Mouse (Mus musculus): ENCODE measurements around the gene Ceacam9. TPM values are rescaled to one million over a fixed set of nuclear protein-coding genes. Genes with fewer than 3 reads are reported as not detected.
A peak's percentile ranks its signal among the peaks of the same experiment; 100 is the strongest.

Ceacam9 gene
- total and polyA plus RNA-seq, 2 experiments from 2014 or later = 0.68 TPM; not detected in 1

DNA sequence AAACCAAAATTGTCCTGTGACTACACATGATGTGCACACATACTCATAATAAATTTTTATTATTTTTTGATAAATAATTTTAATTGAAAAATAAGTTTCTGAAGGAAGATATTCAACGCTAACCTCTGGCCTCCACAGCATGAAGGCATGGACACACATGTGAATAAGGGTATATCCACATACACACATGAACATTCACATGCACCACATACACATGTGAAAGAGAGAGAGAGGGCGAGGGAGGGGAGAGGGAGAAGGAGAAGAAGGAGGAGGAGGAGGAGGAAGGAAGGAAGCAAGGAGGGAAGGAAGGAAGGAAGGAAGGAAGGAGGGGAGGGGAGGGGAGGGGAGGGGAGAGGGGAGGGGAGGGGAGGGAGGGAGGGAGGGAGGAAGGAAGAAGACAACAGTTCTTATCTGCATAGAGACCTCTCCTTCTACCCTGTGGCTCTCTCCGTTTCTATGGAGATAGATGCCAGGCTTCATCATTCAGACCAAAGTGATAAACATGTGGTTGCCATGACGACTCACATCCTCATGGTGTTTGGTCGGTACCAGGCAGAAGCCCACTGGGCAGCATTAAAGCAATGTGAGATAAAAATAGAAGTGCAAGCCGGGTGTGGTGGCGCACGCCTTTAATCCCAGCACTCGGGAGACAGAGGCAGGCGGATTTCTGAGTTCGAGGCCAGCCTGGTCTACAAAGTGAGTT lies 37.3 kb downstream of the Ceacam9 start:
- no peaks in the 10 kb centered on the region for H3K27me3 ChIP-seq (ENCODE audit: insufficient read depth, low read length)
- TF ChIP-seq CTCF (IDR thresholded peaks at IDR 0.05; ENCODE audit: low read depth) = no peak
- H3K4me3 ChIP-seq (ENCODE audit: low read length) = no peak overlapping the region
- 45% methylated on average over 10 of the region's 11 CpGs for WGBS
- DNase-seq (ENCODE audit: low spot score) (peak; percentile 80), ATAC-seq (peak; percentile 88)
- no peaks in the 10 kb centered on the region for H3K36me3 ChIP-seq (ENCODE audit: insufficient read depth, low read length)
- H3K27ac ChIP-seq = no peak overlapping the region
- no peak overlapping the region for H3K9ac ChIP-seq (replicated peaks; ENCODE audit: low read length)
- H3K4me1 ChIP-seq (ENCODE audit: insufficient read depth, low read length) = no peaks in the 10 kb centered on the region
- no peak overlapping the region for H3K4me2 ChIP-seq (ENCODE audit: low read depth, low read length)
- H3K9me3 ChIP-seq (ENCODE audit: low read length) = no peaks in the 10 kb centered on the region

DNA sequence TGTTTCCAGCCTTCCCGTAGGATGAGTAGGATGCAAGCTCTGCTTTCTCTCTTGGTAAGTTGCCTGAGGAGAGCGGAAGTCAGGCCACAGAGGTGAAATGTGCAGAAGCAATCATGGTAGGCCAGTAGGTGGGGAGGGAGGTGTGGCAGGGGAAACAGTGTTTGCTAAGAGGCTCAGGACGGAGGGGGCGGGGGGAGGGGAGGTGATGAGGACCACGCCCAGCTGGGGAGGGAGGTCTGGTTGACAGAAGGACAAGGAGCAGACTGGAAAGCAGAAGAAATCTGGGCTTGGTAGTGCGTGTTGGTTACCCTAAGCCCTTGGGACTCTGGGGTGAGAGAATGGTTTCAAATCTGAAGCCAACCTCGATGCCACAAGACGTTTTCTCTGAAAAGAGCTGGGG lies 38.6 kb downstream of the Ceacam9 start:
- WGBS = 35% methylated on average over 8 of the region's 8 CpGs
- no peaks in the 10 kb centered on the region for H3K9me3 ChIP-seq (ENCODE audit: low read length)
- H3K27me3 ChIP-seq (ENCODE audit: insufficient read depth, low read length) = no peaks in the 10 kb centered on the region
- no peak overlapping the region for H3K4me2 ChIP-seq (ENCODE audit: low read depth, low read length)
- H3K4me3 ChIP-seq (ENCODE audit: low read length) = no peak overlapping the region
- TF ChIP-seq CTCF (IDR thresholded peaks at IDR 0.05; ENCODE audit: low read depth) = no peak
- no peak for DNase-seq (ENCODE audit: low spot score)
- ATAC-seq = no peak
- H3K4me1 ChIP-seq (ENCODE audit: insufficient read depth, low read length) = no peaks in the 10 kb centered on the region
- no peaks in the 10 kb centered on the region for H3K36me3 ChIP-seq (ENCODE audit: insufficient read depth, low read length)
- H3K27ac ChIP-seq = no peak overlapping the region
- H3K9ac ChIP-seq (replicated peaks; ENCODE audit: low read length) = no peak overlapping the region

DNA sequence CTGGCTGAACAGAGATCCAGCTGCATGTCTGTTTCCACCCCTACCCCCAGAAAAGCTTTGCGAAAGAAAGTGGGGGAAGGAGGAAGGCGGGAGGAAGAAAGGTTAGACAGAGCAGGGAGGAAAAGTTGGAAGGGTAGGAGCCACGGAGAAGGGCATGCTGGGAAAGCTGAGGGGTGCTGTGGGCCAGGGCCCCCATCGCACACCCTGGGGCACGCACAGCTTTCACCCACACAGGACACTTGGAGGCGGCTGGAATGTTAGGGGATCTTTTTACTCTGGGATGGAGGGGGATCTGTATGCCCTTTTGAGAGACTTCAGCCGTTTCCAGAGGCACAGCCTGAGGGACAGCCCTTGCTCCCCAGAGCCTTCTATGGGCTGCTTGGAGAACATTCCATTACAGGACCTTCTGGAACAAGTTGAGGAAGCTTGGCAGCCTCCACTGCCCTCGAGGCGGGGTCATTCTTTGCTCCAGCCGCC lies 39.3 kb downstream of the Ceacam9 start:
- no peaks in the 10 kb centered on the region for H3K36me3 ChIP-seq (ENCODE audit: insufficient read depth, low read length)
- no peak overlapping the region for H3K9ac ChIP-seq (replicated peaks; ENCODE audit: low read length)
- H3K9me3 ChIP-seq (ENCODE audit: low read length) = no peaks in the 10 kb centered on the region
- no peak overlapping the region for H3K4me2 ChIP-seq (ENCODE audit: low read depth, low read length)
- H3K4me1 ChIP-seq (ENCODE audit: insufficient read depth, low read length) = no peaks in the 10 kb centered on the region
- H3K27me3 ChIP-seq (ENCODE audit: insufficient read depth, low read length) = no peaks in the 10 kb centered on the region
- DNase-seq (ENCODE audit: low spot score) = no peak
- ATAC-seq = no peak
- TF ChIP-seq CTCF (IDR thresholded peaks at IDR 0.05; ENCODE audit: low read depth) = no peak
- H3K27ac ChIP-seq = no peak overlapping the region
- 51% methylated on average over 9 of the region's 10 CpGs for WGBS
- no peak overlapping the region for H3K4me3 ChIP-seq (ENCODE audit: low read length)

DNA sequence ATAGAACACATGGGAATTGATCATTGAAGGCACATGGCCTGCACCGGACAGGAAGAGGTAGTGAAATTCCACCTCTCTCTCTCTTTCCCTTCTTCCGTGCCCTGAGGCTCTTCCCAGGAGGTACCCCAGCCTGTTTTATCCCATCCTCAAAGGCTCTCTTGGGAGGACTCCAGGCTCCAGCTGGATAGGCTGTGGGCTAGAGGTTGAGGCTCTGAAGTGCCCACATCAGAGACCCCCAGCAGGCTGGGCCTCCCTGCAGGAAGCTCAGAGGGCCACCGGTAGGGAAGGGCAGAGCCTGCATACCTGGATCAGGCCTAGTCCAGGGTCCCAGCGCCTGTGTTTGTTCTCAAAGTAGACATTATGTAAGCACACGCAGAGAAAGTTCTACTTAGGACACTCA lies 39.9 kb downstream of the Ceacam9 start:
- TF ChIP-seq CTCF (IDR thresholded peaks at IDR 0.05; ENCODE audit: low read depth) = no peak
- Histone ChIP-seq H3K27ac (peak overlapping the region; percentile 15; the same call in 1 of the 2 replicates), H3K36me3 (ENCODE audit: insufficient read depth, low read length) (no peaks in the 10 kb centered on the region), H3K4me1 (ENCODE audit: insufficient read depth, low read length) (no peaks in the 10 kb centered on the region), H3K4me3 (ENCODE audit: low read length) (no peak overlapping the region), H3K4me2 (ENCODE audit: low read depth, low read length) (no peak overlapping the region), H3K27me3 (ENCODE audit: insufficient read depth, low read length) (no peaks in the 10 kb centered on the region), H3K9ac (replicated peaks; ENCODE audit: low read length) (no peak overlapping the region), H3K9me3 (ENCODE audit: low read length) (no peaks in the 10 kb centered on the region)
- ATAC-seq = no peak
- no peak for DNase-seq (ENCODE audit: low spot score)
- WGBS = 51% methylated on average over 5 of the region's 5 CpGs

DNA sequence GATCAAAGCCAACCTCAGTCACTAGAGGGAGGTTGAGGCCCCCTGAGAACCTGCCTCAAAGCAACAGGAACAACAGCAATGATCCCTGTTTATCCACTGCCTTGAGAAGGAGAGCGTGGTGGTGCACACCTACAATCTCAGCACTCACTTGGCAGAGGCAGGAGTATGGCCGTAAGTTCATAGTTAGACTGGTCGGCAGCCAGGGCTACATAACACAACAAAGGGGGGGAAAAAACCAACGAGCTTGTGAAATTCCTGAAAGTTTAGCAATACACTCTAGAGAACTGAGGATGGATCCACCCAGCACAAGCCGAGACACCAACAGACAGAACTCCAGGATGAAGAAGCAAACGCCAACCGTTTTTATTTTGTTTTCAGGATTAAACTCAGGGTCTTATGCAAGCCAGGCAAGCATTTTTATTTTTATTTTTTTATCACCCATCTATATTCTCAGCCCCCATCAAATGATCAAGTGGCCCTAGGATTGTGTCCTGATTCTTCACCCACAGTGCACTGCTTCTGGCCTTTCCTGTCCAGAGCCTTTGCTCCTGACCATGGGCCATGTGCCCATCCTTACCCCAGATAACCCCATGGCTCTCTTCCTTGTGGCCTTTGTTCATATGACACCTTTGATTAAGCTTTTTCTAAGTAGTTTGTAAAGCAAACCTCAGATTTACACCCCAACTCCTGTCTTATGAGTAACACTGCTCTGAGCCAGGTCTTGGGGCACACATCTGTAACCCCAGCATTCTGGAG lies 41.9 kb downstream of the Ceacam9 start:
- ATAC-seq (no peak), DNase-seq (ENCODE audit: low spot score) (no peak)
- Histone ChIP-seq H3K4me1 (ENCODE audit: insufficient read depth, low read length) (no peaks in the 10 kb centered on the region), H3K27me3 (ENCODE audit: insufficient read depth, low read length) (no peaks in the 10 kb centered on the region), H3K9me3 (ENCODE audit: low read length) (no peaks in the 10 kb centered on the region), H3K4me2 (ENCODE audit: low read depth, low read length) (no peak overlapping the region), H3K27ac (no peak overlapping the region), H3K4me3 (ENCODE audit: low read length) (no peak overlapping the region), H3K36me3 (ENCODE audit: insufficient read depth, low read length) (no peaks in the 10 kb centered on the region), H3K9ac (replicated peaks; ENCODE audit: low read length) (no peak overlapping the region)
- 86% methylated on average over 7 of the region's 7 CpGs for WGBS
- no peak for TF ChIP-seq CTCF (IDR thresholded peaks at IDR 0.05; ENCODE audit: low read depth)

DNA sequence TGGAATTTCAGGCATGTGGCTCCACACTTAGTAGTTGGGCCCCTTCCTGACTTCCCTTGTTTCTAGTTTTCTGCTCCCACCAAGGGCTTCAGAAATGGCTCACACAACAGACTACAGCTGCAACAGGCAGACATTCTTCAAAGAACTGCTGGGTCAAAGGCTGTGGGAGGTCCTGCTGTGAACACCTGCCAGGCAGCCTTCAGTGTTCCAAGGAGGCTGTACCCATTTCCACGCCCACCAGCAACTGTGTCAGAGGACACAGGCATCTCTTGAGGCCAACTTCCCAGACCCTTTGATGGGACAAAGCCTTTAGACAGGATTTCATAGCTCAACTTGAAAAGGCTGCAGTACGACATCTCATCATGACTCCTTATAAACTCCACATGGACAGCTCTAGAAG lies 44.7 kb downstream of the Ceacam9 start:
- ATAC-seq (no peak), DNase-seq (ENCODE audit: low spot score) (no peak)
- no peak for TF ChIP-seq CTCF (IDR thresholded peaks at IDR 0.05; ENCODE audit: low read depth)
- no peak overlapping the region for H3K9ac ChIP-seq (replicated peaks; ENCODE audit: low read length)
- H3K4me1 ChIP-seq (ENCODE audit: insufficient read depth, low read length) = no peaks in the 10 kb centered on the region
- H3K9me3 ChIP-seq (ENCODE audit: low read length) = no peaks in the 10 kb centered on the region
- no peak overlapping the region for H3K4me2 ChIP-seq (ENCODE audit: low read depth, low read length)
- WGBS = 18% methylated on average over 2 of the region's 2 CpGs
- no peak overlapping the region for H3K4me3 ChIP-seq (ENCODE audit: low read length)
- H3K27ac ChIP-seq = no peak overlapping the region
- H3K36me3 ChIP-seq (ENCODE audit: insufficient read depth, low read length) = no peaks in the 10 kb centered on the region
- H3K27me3 ChIP-seq (ENCODE audit: insufficient read depth, low read length) = no peaks in the 10 kb centered on the region

Other genes with a start within 250 kb of the Ceacam9 start
- gene Npas1, start 244.2 kb upstream of the Ceacam9 start, total RNA-seq (2014; rRNA removed) = 9.0 and 13.9 TPM in 2 replicates
- gene Npas1, start 244.2 kb upstream of the Ceacam9 start, polyA plus RNA-seq (2015; fragmentation: Nextera tagmentation; extraction: Ambion mirVana) = 7.6 and 7.9 TPM in 2 replicates
- 131 and 146 TPM in 2 replicates for gene Arhgap35, start 106.9 kb upstream of the Ceacam9 start, total RNA-seq (2014; rRNA removed)
- gene Arhgap35, start 106.9 kb upstream of the Ceacam9 start, polyA plus RNA-seq (2015; fragmentation: Nextera tagmentation; extraction: Ambion mirVana) = 21.2 and 24.8 TPM in 2 replicates
- not detected in 2 replicates for gene Ceacam15, start 46.2 kb upstream of the Ceacam9 start, total RNA-seq (2014; rRNA removed)
- gene Ceacam15, start 46.2 kb upstream of the Ceacam9 start, polyA plus RNA-seq (2015; fragmentation: Nextera tagmentation; extraction: Ambion mirVana) = not detected in 2 replicates
- gene Ap2s1, start 16.5 kb downstream of the Ceacam9 start, total RNA-seq (2014; rRNA removed) = 556 and 619 TPM in 2 replicates
- 501 and 524 TPM in 2 replicates for gene Ap2s1, start 16.5 kb downstream of the Ceacam9 start, polyA plus RNA-seq (2015; fragmentation: Nextera tagmentation; extraction: Ambion mirVana)
- 18.1 and 19.2 TPM in 2 replicates for gene Slc1a5, start 59.4 kb downstream of the Ceacam9 start, total RNA-seq (2014; rRNA removed)
- 9.5 and 9.7 TPM in 2 replicates for gene Slc1a5, start 59.4 kb downstream of the Ceacam9 start, polyA plus RNA-seq (2015; fragmentation: Nextera tagmentation; extraction: Ambion mirVana)
- gene Strn4, start 94.0 kb downstream of the Ceacam9 start, total RNA-seq (2014; rRNA removed) = 234 and 248 TPM in 2 replicates
- 128 and 141 TPM in 2 replicates for gene Strn4, start 94.0 kb downstream of the Ceacam9 start, polyA plus RNA-seq (2015; fragmentation: Nextera tagmentation; extraction: Ambion mirVana)
- gene Fkrp, start 94.8 kb downstream of the Ceacam9 start, total RNA-seq (2014; rRNA removed) = 63.1 and 73.8 TPM in 2 replicates
- 45.2 and 45.4 TPM in 2 replicates for gene Fkrp, start 94.8 kb downstream of the Ceacam9 start, polyA plus RNA-seq (2015; fragmentation: Nextera tagmentation; extraction: Ambion mirVana)
- 4.3 and 5.4 TPM in 2 replicates for gene Prkd2, start 121.0 kb downstream of the Ceacam9 start, total RNA-seq (2014; rRNA removed)
- 4.3 and 4.8 TPM in 2 replicates for gene Prkd2, start 121.0 kb downstream of the Ceacam9 start, polyA plus RNA-seq (2015; fragmentation: Nextera tagmentation; extraction: Ambion mirVana)
- 85.9 and 95.6 TPM in 2 replicates for gene Dact3, start 153.4 kb downstream of the Ceacam9 start, total RNA-seq (2014; rRNA removed)
- gene Dact3, start 153.4 kb downstream of the Ceacam9 start, polyA plus RNA-seq (2015; fragmentation: Nextera tagmentation; extraction: Ambion mirVana) = 7.2 TPM in 2 replicates
- gene Gng8, start 169.9 kb downstream of the Ceacam9 start, total RNA-seq (2014; rRNA removed) = 4.1 TPM in 1 of 2 replicates, not detected in the other
- 0.62 and 4.7 TPM in 2 replicates for gene Gng8, start 169.9 kb downstream of the Ceacam9 start, polyA plus RNA-seq (2015; fragmentation: Nextera tagmentation; extraction: Ambion mirVana)
- 0.18 and 0.21 TPM in 2 replicates for gene Ptgir, start 184.6 kb downstream of the Ceacam9 start, total RNA-seq (2014; rRNA removed)
- 0.05 TPM in 2 replicates for gene Ptgir, start 184.6 kb downstream of the Ceacam9 start, polyA plus RNA-seq (2015; fragmentation: Nextera tagmentation; extraction: Ambion mirVana)
- gene Calm3, start 202.2 kb downstream of the Ceacam9 start, total RNA-seq (2014; rRNA removed) = 1,865 and 2,018 TPM in 2 replicates
- gene Calm3, start 202.2 kb downstream of the Ceacam9 start, polyA plus RNA-seq (2015; fragmentation: Nextera tagmentation; extraction: Ambion mirVana) = 435 and 441 TPM in 2 replicates
- 106 and 118 TPM in 2 replicates for gene Pnmal2, start 222.8 kb downstream of the Ceacam9 start, total RNA-seq (2014; rRNA removed)
- 138 and 139 TPM in 2 replicates for gene Pnmal2, start 222.8 kb downstream of the Ceacam9 start, polyA plus RNA-seq (2015; fragmentation: Nextera tagmentation; extraction: Ambion mirVana)
- gene Pnmal1, start 237.8 kb downstream of the Ceacam9 start, total RNA-seq (2014; rRNA removed) = 22.7 and 24.3 TPM in 2 replicates
- gene Pnmal1, start 237.8 kb downstream of the Ceacam9 start, polyA plus RNA-seq (2015; fragmentation: Nextera tagmentation; extraction: Ambion mirVana) = 40.9 and 41.2 TPM in 2 replicates

Data from hindbrain, postnatal 0 days (tissue).